Mouse (Mus musculus) gastrocnemius, adult 8-10 months (tissue): ENCODE results near the gene Atn1. TPM values are rescaled to one million over a fixed set of nuclear protein-coding genes. Genes with fewer than 3 reads are reported as not detected.

Experiments
- DNase-seq, 2 experiments: peaks; one replicate each; pipeline ENCODE4 v3.0.0; 2022; ENCODE audit warnings: low spot score in 2 of 2
- total RNA-seq, 4 experiments: library from RNA; stranded (reverse); gene quantifications; 2 replicates each; pipeline ENCODE4 v1.2.4; 2022

Gene Atn1
- total RNA-seq, 4 experiments from 2014 or later = 41.9 to 59.4 (median 49.2) TPM

DNA sequence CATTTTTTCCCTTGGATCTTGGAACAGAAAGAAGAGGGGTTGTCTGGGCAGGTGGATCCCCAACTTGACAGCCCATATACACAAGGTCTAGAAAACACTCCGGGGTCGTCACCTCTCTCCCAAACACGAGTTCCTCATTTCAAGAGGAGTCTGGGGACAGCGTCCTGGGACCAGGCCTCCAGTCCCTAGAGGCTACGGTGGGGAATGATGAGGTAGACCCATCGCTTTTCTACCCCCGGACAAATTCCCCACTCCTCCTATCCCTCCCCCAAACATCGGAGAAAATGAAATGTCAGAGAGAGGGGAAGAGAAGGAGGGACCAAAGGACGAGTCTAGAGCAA is 12.3 kb upstream of the Atn1 start:
- DNase-seq = no peak

DNA sequence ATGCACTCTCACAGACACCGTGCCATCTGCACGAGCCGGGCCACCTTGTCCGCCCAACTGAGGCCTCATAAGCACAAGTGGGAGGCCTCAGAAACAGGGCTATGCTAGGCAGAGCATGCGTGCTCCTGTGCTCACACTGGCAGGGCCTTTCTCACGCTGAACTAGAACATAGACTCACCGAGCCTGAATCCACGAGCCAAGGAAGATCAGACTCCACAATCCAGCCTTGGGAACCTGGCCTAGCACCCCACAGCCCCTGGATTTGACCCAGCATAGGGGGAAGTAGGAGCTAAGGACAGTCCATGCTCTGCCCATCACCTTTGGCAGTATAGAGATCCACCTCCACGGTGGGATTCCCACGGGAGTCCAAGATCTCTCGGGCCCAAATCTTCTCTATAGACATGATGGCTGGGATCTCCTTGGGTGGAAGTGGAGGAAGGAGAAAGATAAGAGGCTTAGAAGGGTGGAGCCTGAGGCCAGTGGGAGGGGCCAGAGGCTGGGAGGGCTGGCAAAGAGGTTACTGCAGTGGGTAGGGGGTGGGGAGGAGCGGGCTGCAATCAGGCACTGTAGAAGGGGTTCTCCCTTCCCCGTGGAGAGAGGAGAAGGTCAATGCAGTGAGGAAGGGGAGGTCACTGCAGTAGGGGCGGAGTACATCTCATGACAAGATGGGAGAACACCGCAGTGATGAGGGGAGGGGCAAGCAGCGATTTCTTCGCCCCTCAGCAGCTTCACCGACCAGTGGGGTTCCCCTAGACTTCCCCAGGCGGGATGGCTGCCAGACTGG is 11.8 kb upstream of the Atn1 start:
- no peak for DNase-seq

DNA sequence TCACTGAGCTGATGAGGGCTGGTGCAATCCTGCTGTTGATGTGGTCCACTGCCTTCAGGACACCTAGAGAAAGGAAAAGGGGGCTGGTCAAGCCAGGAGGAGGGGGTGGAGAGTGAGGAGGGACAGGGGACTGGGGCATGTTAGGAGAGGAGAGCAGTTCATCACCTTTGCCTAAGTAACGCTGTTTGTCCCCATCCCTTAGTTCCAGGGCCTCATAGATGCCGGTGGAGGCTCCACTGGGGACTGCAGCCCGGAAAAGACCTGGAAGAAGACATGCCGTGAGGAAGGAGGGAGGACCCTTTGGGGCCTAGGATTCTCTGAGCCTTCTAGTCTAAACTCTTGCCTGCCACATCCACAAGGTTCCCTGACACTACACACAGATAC is 11.2 kb upstream of the Atn1 start:
- no peak for DNase-seq

DNA sequence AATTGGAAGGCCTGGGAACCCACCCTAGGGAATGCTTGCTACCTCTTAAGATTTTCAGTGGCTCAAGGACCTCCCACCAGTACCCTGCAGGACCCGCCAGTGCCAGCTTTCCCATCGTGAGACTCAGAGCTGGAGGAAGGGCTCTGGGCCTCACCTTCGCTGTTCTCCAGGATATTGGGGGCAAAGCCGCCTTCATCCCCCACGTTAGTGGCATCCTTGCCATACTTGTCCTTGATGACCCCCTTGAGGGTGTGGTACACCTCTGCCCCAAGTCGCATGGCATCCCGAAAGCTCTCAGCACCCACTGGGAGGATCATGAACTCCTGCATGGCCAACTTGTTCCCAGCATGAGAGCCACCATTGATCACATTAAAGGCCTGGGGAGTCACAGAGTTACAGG is 9.6 kb upstream of the Atn1 start:
- no peak for DNase-seq

DNA sequence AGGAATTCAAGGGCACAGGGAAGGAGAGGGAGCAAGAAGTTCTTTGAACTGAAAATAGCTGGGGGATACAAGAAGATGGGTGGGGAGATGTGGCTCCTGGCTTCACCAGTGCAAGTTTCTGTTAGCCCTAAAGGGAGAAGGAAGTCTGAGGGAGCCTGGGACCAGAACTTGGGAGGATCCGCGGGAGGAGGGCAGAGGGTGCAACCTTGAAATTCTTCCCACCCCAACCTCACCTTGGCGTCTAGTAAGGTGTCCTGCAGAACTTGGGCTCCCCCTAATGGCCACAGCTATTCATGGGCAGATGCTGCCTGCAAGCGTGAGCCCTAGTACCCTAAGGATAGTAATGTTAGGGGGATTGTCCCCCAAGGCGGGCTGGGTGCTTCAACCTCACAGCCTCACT is 2.9 kb upstream of the Atn1 start:
- DNase-seq = peak; percentile 75 to 77

DNA sequence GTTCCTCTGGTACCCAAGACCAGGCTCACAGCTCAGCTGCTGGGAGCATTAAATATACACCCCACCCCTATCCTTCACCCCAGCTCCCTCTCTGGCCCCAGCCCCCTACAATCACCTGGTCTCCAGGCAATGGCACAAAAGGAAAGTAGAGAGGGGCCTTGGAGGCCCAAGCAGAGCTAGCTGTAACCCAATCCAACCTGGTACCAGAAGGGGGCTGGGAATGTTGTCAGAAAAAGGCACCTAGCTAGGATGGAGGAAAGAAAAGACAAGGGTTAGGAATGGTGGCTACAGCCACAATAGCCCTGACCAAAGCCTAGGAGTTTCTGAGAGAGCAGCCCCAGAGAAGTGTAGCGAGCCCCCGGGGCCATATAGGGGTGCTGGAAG is 2.5 kb upstream of the Atn1 start:
- no peak for DNase-seq

DNA sequence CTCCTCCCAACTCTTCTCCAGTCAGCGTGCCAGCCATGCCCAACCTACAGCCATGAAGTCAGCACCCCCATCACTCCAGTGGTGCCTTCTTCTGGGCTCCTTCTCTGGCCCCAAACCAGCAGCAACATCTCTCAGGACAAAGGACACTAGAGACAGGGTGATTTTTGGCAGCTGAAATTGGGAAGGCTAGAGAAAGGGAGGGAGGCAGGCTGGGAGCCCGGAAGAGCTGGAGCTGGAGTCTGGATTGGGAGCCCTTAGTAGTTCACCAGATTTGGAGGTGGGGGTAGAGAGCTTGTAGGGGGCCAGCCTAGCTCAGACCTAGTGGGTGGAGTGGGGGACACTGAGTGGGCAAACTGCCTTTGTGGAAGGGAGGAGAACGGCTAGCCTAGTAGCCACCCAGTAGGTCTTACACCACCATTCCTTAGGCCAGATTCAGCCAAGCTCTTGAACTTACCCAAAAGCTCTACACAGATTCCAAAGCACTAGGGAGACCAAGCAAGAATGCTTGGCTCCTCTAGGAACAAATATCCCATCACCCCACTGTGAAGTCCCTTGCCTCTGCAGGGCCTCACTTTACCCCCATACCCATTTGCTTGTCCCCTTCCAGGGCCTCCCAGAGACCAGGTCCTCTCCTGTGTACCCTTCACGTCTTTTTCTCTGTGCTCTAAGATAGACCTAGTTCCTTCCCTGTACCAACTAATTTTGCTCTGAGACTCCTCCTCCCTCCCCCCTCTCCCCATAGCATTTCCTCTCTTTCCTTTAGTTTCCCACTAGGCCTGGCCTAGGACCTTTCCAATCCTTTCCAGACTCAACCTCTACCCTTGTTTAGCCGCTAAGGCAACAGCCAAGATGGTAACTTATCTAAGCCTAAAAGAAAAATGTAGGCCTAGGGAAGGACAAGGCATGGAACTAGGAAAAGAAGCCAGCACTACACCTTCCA is 1.9 kb upstream of the Atn1 start:
- DNase-seq = peak in 1 of 2 experiments; percentile 24

DNA sequence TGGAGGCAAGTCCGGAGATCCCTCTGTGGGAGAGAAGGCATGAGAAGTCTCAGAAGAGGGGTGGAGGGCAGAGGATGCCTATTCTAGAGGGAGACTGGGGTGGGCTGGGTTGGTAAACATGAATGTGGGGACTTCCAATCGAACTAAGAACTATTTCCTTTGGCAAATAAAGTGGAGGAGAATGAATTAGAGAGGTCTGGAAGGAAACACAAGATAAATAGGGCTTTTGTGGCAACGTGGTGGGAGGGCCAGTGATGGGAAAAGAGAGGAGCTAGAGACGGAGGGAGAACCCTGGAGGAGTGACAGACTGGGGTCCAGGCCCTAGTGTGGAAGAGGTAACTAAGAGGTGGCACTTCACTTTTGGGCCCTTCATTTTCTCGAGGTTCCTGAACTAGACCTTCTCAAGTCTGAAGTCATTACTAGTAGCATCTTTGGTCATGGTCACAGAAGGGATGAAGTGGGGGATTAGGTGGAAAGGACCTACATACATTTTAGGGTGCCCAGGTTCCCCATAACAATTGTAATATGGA is 1.1 kb upstream of the Atn1 start:
- no peak for DNase-seq

DNA sequence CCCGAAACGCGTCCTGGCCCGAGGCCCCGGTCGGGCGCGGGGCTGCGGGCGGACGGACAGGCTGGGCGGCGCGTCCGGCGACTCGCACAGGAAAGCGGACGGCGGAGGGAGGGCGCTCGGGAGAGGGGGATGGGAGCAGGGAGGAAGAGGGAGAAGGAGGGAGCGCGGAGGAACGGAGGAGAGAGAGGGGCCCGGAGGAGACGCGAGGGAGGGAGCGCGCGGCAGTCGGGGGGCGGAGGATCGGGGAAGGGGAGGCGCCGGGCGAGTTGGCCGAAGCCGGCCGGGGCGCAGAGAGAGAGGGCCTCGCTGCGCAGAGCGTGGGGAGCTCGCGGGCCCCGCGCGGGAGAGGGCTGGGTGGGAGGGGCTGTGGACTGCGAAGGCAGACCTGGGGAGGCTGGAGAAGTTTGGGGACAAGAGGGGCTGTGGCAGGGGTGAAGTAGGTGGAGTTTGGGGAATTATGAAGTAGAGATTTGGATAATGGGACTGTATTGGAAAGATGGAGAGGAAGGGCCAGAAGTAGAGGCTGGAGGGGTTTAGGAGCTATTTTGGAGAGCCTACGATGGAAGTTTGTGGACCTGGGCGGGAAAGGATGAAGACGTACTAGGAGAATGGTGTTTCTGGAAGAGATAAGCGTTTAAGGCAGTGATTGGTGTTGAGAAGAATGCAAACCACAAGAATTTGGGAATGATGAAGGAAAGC is 477 bp upstream of the Atn1 start:
- peak; percentile 63 to 71 for DNase-seq

DNA sequence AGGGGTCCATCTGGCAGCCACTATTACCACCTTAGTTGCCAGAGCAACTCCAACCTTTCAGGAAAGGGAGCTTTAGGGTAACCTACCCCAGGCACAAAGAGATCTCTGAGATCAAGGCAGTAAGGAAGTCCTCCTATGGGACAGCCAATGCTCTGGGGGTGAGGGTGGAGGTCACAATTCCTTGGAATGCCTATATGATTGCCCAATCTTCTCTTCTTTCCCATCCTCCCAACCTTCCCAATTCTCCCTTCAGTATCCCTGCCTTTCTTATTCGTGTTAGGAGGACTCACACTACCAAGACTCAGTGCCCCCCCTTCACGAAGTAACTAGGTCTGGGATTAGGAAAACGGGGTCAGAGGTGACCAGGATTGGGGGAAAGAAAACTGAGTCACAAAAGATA is 1.0 kb downstream of the Atn1 start:
- DNase-seq = no peak

DNA sequence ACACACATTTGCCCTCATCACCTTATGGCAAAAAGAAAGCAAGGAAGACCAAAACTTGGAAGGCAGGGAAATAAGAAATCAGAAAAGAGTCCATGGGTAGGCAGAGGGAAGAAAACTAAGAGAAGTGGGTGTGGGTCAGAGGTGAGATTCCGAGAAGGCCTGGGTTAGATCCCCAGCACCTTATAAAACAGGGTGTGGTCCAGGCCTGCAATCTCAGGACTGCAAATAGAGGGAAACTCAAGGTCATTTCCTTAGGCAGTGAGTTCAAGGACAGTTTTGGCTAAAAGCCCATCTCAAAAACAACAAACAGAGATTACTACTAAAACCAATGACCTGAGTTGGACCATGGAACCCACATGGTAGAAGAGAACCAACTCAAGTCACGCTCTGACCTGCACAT is 2.5 kb downstream of the Atn1 start:
- no peak for DNase-seq

DNA sequence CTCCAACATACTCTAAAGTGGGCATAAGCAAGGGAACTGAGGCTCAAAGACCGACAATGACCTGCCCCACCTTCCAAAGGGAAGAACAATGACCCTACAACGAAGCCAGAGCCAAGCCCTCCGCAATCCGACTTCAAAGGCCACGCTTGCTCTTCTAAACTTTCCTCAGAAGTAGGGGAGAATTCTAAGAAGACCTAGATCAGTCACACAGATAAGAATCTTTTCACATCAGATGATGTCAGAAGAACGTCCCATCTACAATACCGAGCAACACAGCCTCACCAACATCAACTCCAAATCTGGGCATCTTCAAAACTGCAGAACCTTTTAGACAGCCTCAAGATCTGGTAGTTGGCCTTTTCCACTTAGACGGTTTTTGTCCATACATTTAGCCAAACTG is 5.9 kb downstream of the Atn1 start:
- no peak for DNase-seq

DNA sequence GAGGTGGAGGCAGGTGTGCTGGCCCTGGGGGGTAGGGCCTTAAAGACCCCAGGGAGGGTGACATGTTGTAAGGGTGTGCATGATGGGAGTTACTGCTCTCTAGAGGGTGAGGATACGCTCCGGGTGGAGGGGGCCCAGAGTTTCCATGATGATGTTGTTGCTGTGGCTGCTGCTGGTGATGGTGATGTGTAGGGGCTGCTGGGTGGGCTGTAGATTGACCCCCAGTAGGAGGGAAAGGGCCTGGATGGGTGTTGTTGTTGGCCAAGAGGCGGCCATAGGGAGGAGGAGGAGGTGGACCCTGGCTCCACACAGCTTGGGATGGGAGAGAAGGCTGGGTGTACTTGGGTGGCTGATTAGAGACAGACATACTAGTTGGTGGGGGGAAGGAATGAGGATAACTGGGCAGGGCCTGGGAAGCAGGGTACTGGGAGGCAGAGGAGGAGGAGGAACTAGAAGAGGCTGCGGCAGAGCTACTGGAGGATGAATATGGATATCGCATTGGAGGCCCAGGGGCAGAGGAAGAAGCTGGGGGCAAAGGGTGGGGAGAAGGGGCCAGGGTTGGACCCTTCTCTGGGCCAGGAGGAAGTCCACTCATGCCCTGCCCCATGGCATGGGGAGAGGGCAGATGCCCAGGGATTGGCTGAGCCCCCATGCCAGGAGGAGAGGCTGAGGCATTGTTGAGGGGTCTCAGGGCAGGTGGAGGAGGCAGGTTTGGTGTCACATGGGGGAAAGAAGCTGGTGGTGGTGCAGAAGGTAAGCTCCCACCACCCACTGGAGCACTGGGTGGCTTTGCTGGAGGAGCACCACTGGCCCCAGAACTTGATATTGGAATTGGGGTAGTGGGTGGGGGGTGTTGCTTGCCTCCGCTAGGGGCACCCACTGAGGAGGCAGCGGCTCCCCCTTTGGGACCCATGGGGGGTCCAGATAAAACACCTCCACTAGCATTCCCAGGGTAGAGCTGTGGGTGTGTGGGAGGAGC is 9.4 kb downstream of the Atn1 start:
- DNase-seq = no peak

DNA sequence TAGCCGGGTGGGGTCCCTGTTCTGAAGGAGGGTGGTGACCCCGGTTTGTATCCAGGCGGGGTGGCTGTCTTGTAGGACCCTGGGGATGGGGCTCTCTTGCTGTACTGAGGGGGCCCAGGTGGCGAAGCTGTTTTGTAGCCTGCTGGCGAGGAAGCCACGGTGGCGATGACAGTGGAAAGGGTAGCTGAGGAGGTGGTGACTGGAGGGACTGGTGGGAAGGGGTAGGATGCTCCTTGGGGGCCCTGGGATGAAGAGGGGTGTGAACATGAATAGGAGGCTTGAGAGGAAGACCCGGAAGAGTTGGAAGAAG is 10.1 kb downstream of the Atn1 start:
- DNase-seq = no peak

DNA sequence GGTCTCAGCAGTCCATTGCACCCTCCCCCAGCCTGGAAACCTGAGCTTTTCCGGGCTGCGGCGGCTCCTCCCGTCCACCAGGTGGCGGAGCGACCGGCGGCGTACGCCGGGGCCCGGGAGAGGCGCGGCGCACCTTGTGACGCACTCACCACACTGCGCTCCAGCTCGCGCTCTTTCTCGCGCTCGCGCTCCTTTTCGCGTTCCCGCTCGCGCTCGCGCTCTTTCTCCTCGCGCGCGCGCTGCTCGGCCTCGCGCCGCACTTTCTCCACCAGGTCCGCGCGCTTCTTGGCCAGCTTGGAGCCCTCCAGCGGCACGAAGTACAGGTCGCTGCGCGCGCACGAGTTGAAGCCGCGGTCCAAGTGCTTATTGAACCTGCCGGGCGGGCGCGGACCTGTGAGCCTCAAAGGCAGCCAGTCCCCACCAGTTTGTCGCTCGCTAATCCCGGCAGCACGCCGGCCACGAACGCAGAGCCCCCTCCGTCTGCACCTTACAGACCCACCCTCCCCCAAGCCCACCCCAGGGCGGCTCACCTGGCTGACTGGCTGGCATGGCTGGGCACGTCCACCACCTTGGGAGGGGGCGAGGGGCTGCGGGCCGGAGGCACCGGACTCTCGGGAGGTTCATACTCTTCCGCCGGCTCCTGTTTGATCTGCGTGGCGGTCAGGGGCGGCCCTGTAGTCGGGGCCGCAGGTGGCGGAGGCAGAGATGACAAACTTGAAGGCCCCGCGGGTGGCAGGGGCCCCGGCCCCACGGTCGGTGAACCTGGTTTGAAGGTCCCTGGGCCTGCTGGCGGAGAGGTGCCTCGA is 10.6 kb downstream of the Atn1 start:
- DNase-seq = peak; percentile 87 to 93

DNA sequence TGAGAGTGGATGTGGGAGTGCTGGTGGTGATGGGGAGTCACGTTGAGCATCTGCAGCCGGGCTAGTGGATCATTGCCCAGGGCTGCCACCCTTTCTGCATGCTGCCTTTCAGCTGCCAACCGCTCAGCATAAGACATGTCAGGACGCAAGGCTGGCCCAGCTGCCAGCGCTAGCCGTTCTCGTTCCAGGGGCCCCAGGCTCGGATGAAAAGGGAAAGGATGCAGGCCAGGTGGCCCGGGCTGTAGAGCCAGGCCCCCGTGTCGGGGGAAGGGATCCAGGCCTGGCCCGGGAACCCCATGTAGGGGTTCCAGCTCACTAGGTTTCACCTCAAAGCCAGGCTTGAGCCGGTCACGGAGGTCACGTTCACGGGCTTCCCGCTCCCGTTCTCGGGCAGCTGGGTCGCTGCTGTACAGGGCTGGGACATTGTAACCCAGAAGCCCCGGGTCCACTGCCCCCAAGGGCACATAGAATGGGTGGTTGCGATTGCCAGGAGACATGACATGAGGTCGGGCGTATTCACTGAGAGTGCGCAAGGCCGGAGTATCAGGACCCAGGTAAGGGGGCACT is 11.5 kb downstream of the Atn1 start:
- peak in 1 of 2 experiments; percentile 21 for DNase-seq

DNA sequence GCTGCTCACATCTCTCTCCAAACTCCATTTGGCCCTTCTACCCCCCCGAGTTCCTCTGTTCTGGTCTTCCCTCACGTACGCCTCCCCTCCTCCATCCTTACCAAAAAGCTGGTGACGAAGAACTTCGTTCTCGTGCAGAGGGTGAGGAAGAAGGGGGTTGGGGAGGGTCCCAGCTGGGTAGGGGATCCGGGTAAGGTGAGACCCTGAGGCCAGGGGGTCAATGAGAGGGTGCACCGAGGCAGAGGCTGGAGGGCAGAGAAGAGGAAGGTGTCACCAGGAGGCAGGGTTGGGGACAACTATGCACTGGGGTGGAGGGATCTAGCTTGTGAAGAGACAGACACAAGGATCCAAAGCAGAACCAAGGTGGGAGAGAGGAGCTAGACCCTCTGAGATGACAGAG is 12.7 kb downstream of the Atn1 start:
- DNase-seq = no peak

DNA sequence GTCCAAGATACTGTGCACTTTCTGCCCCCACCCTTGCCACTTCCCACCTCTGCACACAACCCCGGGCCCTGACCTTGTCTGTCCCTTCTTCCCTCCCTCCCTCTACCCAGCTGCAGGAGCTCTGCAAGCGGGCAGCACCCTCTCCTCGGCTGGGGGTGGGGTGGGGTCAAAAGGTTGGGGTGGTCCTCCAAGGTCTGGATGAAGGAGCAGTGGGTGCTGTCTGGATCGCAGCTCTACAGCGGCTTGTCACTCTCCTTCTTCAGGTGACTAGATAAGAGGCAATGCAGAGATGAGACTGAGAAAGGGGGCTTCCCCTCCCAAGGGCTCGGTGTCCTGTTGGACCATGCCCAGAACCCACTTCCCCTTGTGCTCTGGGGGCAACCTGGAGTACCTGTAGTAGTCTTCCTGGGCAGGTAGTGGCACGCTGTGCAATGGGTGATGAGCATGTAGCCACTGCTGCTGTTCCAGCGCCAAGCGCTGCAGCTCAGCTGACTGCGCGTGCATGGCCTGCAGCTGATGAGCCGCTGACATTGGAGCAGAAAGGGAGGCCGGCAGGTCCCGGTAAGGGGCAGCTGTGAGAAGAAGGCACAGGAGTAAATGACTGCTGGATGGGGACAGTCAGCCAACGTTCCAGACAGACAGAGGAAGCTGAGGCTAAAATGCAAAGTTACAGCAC is 13.3 kb downstream of the Atn1 start:
- no peak for DNase-seq

DNA sequence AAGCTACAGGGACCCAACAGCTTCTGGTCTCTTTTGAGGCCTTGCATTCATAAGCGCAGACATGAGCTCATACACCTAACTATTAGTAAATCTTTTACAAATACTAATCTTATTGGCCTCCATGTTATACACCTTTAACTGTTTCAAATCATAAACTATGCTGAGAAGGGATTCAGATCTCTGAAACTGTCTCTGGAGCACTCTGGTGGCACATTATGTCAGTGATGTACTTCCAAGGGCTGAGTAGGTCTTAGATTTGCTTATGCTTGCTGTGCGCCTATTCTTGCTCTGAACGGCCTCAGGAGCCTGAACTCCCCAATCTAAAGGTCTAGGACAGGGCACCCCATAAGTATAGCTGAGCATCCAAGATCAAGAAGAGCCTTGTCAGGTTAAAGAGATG is 14.5 kb downstream of the Atn1 start:
- no peak for DNase-seq
